Mouse (Mus musculus): ENCODE results near the gene Spin4. TPM values are rescaled to one million over a fixed set of nuclear protein-coding genes. Genes with fewer than 3 reads are reported as not detected.

Gene Spin4
- polyA plus RNA-seq (2014; fragmentation: Nextera tagmentation; extraction: Ambion mirVana), result 4.8 and 6.9 TPM in 2 replicates

GRCm38 (mm10) chrX:95026361-95026892 is at the start of gene Spin4:
Spin4 (minus strand) TSS chrX:95026682.
- 10% methylated on average over 29 of the region's 30 CpGs for whole genome bisulfite sequencing (ENCODE audit: insufficient replicate concordance)
- Histone ChIP-seq H3K4me2 (peak within 1 kb of the TSS; percentile 72), H3K9ac (ENCODE audit: low read depth, low read length) (peak within 1 kb of the TSS; percentile 76), H3K9me3 (replicated peaks; ENCODE audit: control insufficient read depth, low read length) (no peaks in the 10 kb centered on the region), H3K4me3 (ENCODE audit: low read depth, low read length) (peak within 1 kb of the TSS; percentile 52), H3K27me3 (ENCODE audit: control insufficient read depth, insufficient read depth, low read length) (no peaks in the 10 kb centered on the region), H3K27ac (ENCODE audit: low read depth, low read length) (peak within 1 kb of the TSS; percentile 90), H3K36me3 (ENCODE audit: control insufficient read depth, insufficient read depth, low read length) (no peaks in the 10 kb centered on the region), H3K4me1 (ENCODE audit: control insufficient read depth, insufficient read depth, low read length) (no peaks in the 10 kb centered on the region)
- peak; percentile 91 for ATAC-seq (replicated peaks; ENCODE audit: insufficient number of reproducible peaks, low FRiP score, low TSS enrichment)

- H3K9me3 ChIP-seq (replicated peaks; ENCODE audit: control insufficient read depth, low read length), result no peaks in the 10 kb centered on the region
- H3K36me3 ChIP-seq (ENCODE audit: control insufficient read depth, insufficient read depth, low read length), result no peaks in the 10 kb centered on the region
- H3K4me3 ChIP-seq (ENCODE audit: low read depth, low read length), result no peak overlapping the region
- ATAC-seq (replicated peaks; ENCODE audit: insufficient number of reproducible peaks, low FRiP score, low TSS enrichment), result no peak
- no peak overlapping the region for H3K27ac ChIP-seq (ENCODE audit: low read depth, low read length)
- no peaks in the 10 kb centered on the region for H3K27me3 ChIP-seq (ENCODE audit: control insufficient read depth, insufficient read depth, low read length)
- no peak overlapping the region for H3K4me2 ChIP-seq
- 69% methylated on average over 5 of the region's 5 CpGs for WGBS (ENCODE audit: insufficient replicate concordance)
- H3K9ac ChIP-seq (ENCODE audit: low read depth, low read length), result no peak overlapping the region
- no peaks in the 10 kb centered on the region for H3K4me1 ChIP-seq (ENCODE audit: control insufficient read depth, insufficient read depth, low read length)
These were observed 1.4 kb upstream of the Spin4 start for GRCm38 (mm10) chrX:95027907-95028306.

- Histone ChIP-seq H3K9ac (ENCODE audit: low read depth, low read length) (peak overlapping the region; percentile 76), H3K36me3 (ENCODE audit: control insufficient read depth, insufficient read depth, low read length) (no peaks in the 10 kb centered on the region), H3K4me1 (ENCODE audit: control insufficient read depth, insufficient read depth, low read length) (no peaks in the 10 kb centered on the region), H3K9me3 (replicated peaks; ENCODE audit: control insufficient read depth, low read length) (no peaks in the 10 kb centered on the region), H3K4me2 (peak overlapping the region; percentile 72), H3K27me3 (ENCODE audit: control insufficient read depth, insufficient read depth, low read length) (no peaks in the 10 kb centered on the region), H3K4me3 (ENCODE audit: low read depth, low read length) (peak overlapping the region; percentile 52), H3K27ac (ENCODE audit: low read depth, low read length) (peak overlapping the region; percentile 90)
- WGBS (ENCODE audit: insufficient replicate concordance), result 23% methylated on average over 23 of the region's 23 CpGs
- no peak; the same call in 1 of the 2 replicates for ATAC-seq (replicated peaks; ENCODE audit: insufficient number of reproducible peaks, low FRiP score, low TSS enrichment)
These were observed 612 bp downstream of the Spin4 start for GRCm38 (mm10) chrX:95025779-95026360.

- H3K27ac ChIP-seq (ENCODE audit: low read depth, low read length), result no peak overlapping the region
- H3K4me2 ChIP-seq, result no peak overlapping the region
- WGBS (ENCODE audit: insufficient replicate concordance), result 19% methylated on average over 4 of the region's 4 CpGs
- H3K9me3 ChIP-seq (replicated peaks; ENCODE audit: control insufficient read depth, low read length), result no peaks in the 10 kb centered on the region
- H3K36me3 ChIP-seq (ENCODE audit: control insufficient read depth, insufficient read depth, low read length), result no peaks in the 10 kb centered on the region
- H3K4me1 ChIP-seq (ENCODE audit: control insufficient read depth, insufficient read depth, low read length), result no peaks in the 10 kb centered on the region
- H3K27me3 ChIP-seq (ENCODE audit: control insufficient read depth, insufficient read depth, low read length), result no peaks in the 10 kb centered on the region
- H3K9ac ChIP-seq (ENCODE audit: low read depth, low read length), result no peak overlapping the region
- no peak for ATAC-seq (replicated peaks; ENCODE audit: insufficient number of reproducible peaks, low FRiP score, low TSS enrichment)
- no peak overlapping the region for H3K4me3 ChIP-seq (ENCODE audit: low read depth, low read length)
These were observed 14.4 kb downstream of the Spin4 start for GRCm38 (mm10) chrX:95012033-95012432.

GRCm38 (mm10) chrX:94998845-94999244 is 27.6 kb downstream of the Spin4 start:
- Histone ChIP-seq H3K36me3 (ENCODE audit: control insufficient read depth, insufficient read depth, low read length) (no peaks in the 10 kb centered on the region), H3K4me3 (ENCODE audit: low read depth, low read length) (no peak overlapping the region), H3K4me1 (ENCODE audit: control insufficient read depth, insufficient read depth, low read length) (no peaks in the 10 kb centered on the region), H3K9me3 (replicated peaks; ENCODE audit: control insufficient read depth, low read length) (no peaks in the 10 kb centered on the region), H3K9ac (ENCODE audit: low read depth, low read length) (no peak overlapping the region), H3K4me2 (no peak overlapping the region), H3K27me3 (ENCODE audit: control insufficient read depth, insufficient read depth, low read length) (no peaks in the 10 kb centered on the region), H3K27ac (ENCODE audit: low read depth, low read length) (no peak overlapping the region)
- 89% methylated on average over 11 of the region's 11 CpGs for WGBS (ENCODE audit: insufficient replicate concordance)
- no peak for ATAC-seq (replicated peaks; ENCODE audit: insufficient number of reproducible peaks, low FRiP score, low TSS enrichment)

- Histone ChIP-seq H3K36me3 (ENCODE audit: control insufficient read depth, insufficient read depth, low read length) (no peaks in the 10 kb centered on the region), H3K27ac (ENCODE audit: low read depth, low read length) (no peak overlapping the region), H3K4me3 (ENCODE audit: low read depth, low read length) (no peak overlapping the region), H3K4me1 (ENCODE audit: control insufficient read depth, insufficient read depth, low read length) (no peaks in the 10 kb centered on the region), H3K9ac (ENCODE audit: low read depth, low read length) (no peak overlapping the region), H3K9me3 (replicated peaks; ENCODE audit: control insufficient read depth, low read length) (no peaks in the 10 kb centered on the region), H3K4me2 (no peak overlapping the region), H3K27me3 (ENCODE audit: control insufficient read depth, insufficient read depth, low read length) (0 out of 2 replicates have a peak, but pooled peaks cover 2% of the 10 kb centered on the region)
- no peak for ATAC-seq (replicated peaks; ENCODE audit: insufficient number of reproducible peaks, low FRiP score, low TSS enrichment)
- 61% methylated on average over 3 of the region's 3 CpGs for WGBS (ENCODE audit: insufficient replicate concordance)
These were observed 32.4 kb downstream of the Spin4 start for GRCm38 (mm10) chrX:94994113-94994512.

GRCm38 (mm10) chrX:94990903-94991302 is 35.6 kb downstream of the Spin4 start:
- Histone ChIP-seq H3K36me3 (ENCODE audit: control insufficient read depth, insufficient read depth, low read length) (no peaks in the 10 kb centered on the region), H3K9me3 (replicated peaks; ENCODE audit: control insufficient read depth, low read length) (no peaks in the 10 kb centered on the region), H3K27ac (ENCODE audit: low read depth, low read length) (no peak overlapping the region), H3K4me3 (ENCODE audit: low read depth, low read length) (no peak overlapping the region), H3K4me1 (ENCODE audit: control insufficient read depth, insufficient read depth, low read length) (no peaks in the 10 kb centered on the region), H3K4me2 (peak overlapping the region; percentile 65), H3K27me3 (ENCODE audit: control insufficient read depth, insufficient read depth, low read length) (0 out of 2 replicates have a peak, but pooled peaks cover 2% of the 10 kb centered on the region), H3K9ac (ENCODE audit: low read depth, low read length) (0 out of 2 replicates have a peak overlapping the region, but pooled peaks have one; percentile 67)
- 56% methylated on average over 2 of the region's 2 CpGs for WGBS (ENCODE audit: insufficient replicate concordance)
- no peak; the same call in 1 of the 2 replicates for ATAC-seq (replicated peaks; ENCODE audit: insufficient number of reproducible peaks, low FRiP score, low TSS enrichment)

- H3K9ac ChIP-seq (ENCODE audit: low read depth, low read length), result peak overlapping the region; percentile 67
- H3K4me2 ChIP-seq, result peak overlapping the region; percentile 65
- H3K4me1 ChIP-seq (ENCODE audit: control insufficient read depth, insufficient read depth, low read length), result no peaks in the 10 kb centered on the region
- H3K27ac ChIP-seq (ENCODE audit: low read depth, low read length), result no peak overlapping the region
- WGBS (ENCODE audit: insufficient replicate concordance), result 10% methylated on average over 28 of the region's 29 CpGs
- peak; percentile 69 for ATAC-seq (replicated peaks; ENCODE audit: insufficient number of reproducible peaks, low FRiP score, low TSS enrichment)
- H3K4me3 ChIP-seq (ENCODE audit: low read depth, low read length), result peak overlapping the region; percentile 38
- H3K36me3 ChIP-seq (ENCODE audit: control insufficient read depth, insufficient read depth, low read length), result no peaks in the 10 kb centered on the region
- H3K27me3 ChIP-seq (ENCODE audit: control insufficient read depth, insufficient read depth, low read length), result 0 out of 2 replicates have a peak, but pooled peaks cover 2% of the 10 kb centered on the region
- H3K9me3 ChIP-seq (replicated peaks; ENCODE audit: control insufficient read depth, low read length), result no peaks in the 10 kb centered on the region
These were observed 36.2 kb downstream of the Spin4 start for GRCm38 (mm10) chrX:94990080-94990825.

Measured in heart, embryonic 11.5 days (tissue).